Mouse (Mus musculus) C2C12 (cell line): ENCODE results near the gene Mgat4d.

Experiments
- CEBPB ChIP-seq: IDR thresholded peaks from one replicate; pipeline ENCODE4 v1.6.1; 2011; ENCODE audit warnings: low read depth, mild to moderate bottlenecking, control low read depth, moderate library complexity
- CTCF ChIP-seq: IDR thresholded peaks from one replicate; pipeline ENCODE4 v1.5.1; 2011; ENCODE audit not compliant: control insufficient read depth, insufficient read depth, insufficient read length
- MAX ChIP-seq: IDR thresholded peaks from one replicate; pipeline ENCODE4 v1.6.1; 2011; ENCODE audit warnings: mild to moderate bottlenecking, control low read depth

- TF ChIP-seq CTCF (no peak), CEBPB (no peak), MAX (no peak)
Observed at GRCm38 (mm10) chr8:83348263-83348662, at the start of gene Mgat4d.
